Mouse (Mus musculus) midbrain, embryonic 14.5 days (tissue): Measurements from ENCODE around the gene Prkn. TPM values are rescaled to one million over a fixed set of nuclear protein-coding genes. Genes with fewer than 3 reads are reported as not detected.

Source experiments
- ATAC-seq: fragments of 200-750 bp; cut with Nextera tagmentation; 2 replicates; pipeline ENCODE4 v1.8.0; 2017; ENCODE audit warnings: moderate number of reproducible peaks, moderate library complexity; ENCODE audit not compliant: low FRiP score, low TSS enrichment
- DNase-seq: peaks from one replicate; pipeline ENCODE4 v3.0.0-alpha.2; 2015
- H3K27ac ChIP-seq: fragments of 300-500 bp; sonication (generic); replicated peaks from 2 replicates; pipeline ENCODE4 v1.5.1; 2014; ENCODE audit warnings: mild to moderate bottlenecking, low read depth, low read length, moderate library complexity
- H3K27me3 ChIP-seq: fragments of 300-500 bp; sonication (generic); 2 replicates; pipeline ENCODE4 v1.6.1; 2014; ENCODE audit warnings: low read length, control low read depth, mixed read lengths; ENCODE audit not compliant: control insufficient read depth, insufficient read depth
- H3K36me3 ChIP-seq: fragments of 300-500 bp; sonication (generic); 2 replicates; pipeline ENCODE4 v1.6.1; 2014; ENCODE audit warnings: low read length, control low read depth; ENCODE audit not compliant: control insufficient read depth, insufficient read depth
- H3K4me1 ChIP-seq: fragments of 300-500 bp; sonication (generic); 2 replicates; pipeline ENCODE4 v1.6.1; 2014; ENCODE audit warnings: mild to moderate bottlenecking, antibody characterized with exemption, low read length, control low read depth; ENCODE audit not compliant: control insufficient read depth, insufficient read depth
- H3K4me2 ChIP-seq: fragments of 300-500 bp; sonication (generic); 2 replicates; pipeline ENCODE4 v1.6.1; 2014; ENCODE audit warnings: mild to moderate bottlenecking, low read length, moderate library complexity
- H3K4me3 ChIP-seq: fragments of 300-500 bp; sonication (generic); replicated peaks from 2 replicates; pipeline ENCODE4 v1.5.1; 2014; ENCODE audit warnings: low read depth, low read length
- H3K9ac ChIP-seq: fragments of 300-500 bp; sonication (generic); replicated peaks from 2 replicates; pipeline ENCODE4 v1.6.1; 2014; ENCODE audit warnings: mild to moderate bottlenecking, low read length, moderate library complexity
- H3K9me3 ChIP-seq: fragments of 300-500 bp; sonication (generic); 2 replicates; pipeline ENCODE4 v1.6.1; 2016; ENCODE audit warnings: low read length, control low read depth, mixed read lengths; ENCODE audit not compliant: control insufficient read depth
- WGBS: fragments of 180-500 bp; shearing (Covaris S2); extraction: QIAGEN DNeasy Blood & Tissue Kit; methylation state at CpG from one replicate; pipeline ENCODE4 v1.1.7; 2014; 5-methylcytosine and 5-hydroxymethylcytosine counted together
- polyA plus RNA-seq: library from polyadenylated mRNA; unstranded; fragments of >200 nt; fragmentation: Nextera tagmentation; extraction: Ambion mirVana; gene quantifications from 2 replicates; pipeline ENCODE4 v1.2.1, GENCODE M21; 2014

Prkn gene
- polyA plus RNA-seq, 1 experiment from 2014 or later: 4.4 TPM

DNA sequence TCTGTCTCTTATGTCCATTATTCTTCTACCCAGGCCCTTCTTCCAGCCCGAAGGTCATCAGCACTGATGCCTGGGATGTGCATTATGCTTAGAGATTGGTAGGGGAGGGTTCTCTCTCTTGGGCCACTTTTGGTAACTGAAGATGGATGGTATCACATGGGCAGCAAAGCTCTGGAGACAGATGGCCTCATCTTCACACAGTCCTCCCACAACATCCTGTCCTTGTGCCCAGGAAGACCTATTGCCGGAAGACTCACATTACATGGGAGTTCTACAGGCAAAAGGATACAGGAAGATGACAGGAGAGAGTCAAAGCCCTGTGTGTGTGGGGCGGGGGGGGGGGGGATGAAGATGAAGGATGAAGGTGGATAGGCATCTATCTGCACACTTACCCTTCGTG is 928.2 kb downstream of the Prkn start:
- H3K4me3 ChIP-seq: no peak overlapping the region
- H3K9me3 ChIP-seq: no peaks in the 10 kb centered on the region
- ATAC-seq: no peak
- no peak overlapping the region for H3K27ac ChIP-seq
- H3K36me3 ChIP-seq: no peaks in the 10 kb centered on the region
- H3K4me2 ChIP-seq: no peak overlapping the region
- WGBS: 86% methylated on average over 4 of the region's 4 CpGs
- H3K27me3 ChIP-seq: no peaks in the 10 kb centered on the region
- no peak for DNase-seq
- no peak overlapping the region for H3K9ac ChIP-seq
- H3K4me1 ChIP-seq: peaks cover 7% of the 10 kb centered on the region; the same call in 1 of the 2 replicates

DNA sequence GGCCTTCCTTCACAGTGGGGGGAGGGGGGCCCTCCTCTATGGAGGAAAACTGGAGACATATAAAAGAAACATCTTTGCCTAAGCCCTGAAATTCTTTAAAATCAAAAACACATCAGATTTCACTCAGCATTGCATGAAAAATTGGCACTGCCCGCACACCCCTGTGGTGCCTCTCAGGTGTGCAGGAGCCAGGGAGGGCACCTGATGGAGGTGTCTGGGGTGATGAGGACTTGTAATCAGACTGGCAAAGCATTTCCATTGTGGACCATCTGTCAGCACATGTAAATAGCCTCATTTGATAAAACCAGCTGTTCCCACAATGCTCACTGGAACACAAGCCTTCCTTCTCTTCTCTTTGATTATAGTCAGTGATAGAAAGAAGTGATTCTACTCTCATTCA is 928.8 kb downstream of the Prkn start:
- H3K36me3 ChIP-seq: no peaks in the 10 kb centered on the region
- no peak overlapping the region for H3K4me3 ChIP-seq
- WGBS: 87% methylated on average over 1 of the region's 1 CpGs
- no peaks in the 10 kb centered on the region for H3K27me3 ChIP-seq
- no peak overlapping the region for H3K4me2 ChIP-seq
- H3K9me3 ChIP-seq: no peaks in the 10 kb centered on the region
- ATAC-seq (no peak), DNase-seq (peak; percentile 25)
- peaks cover 7% of the 10 kb centered on the region; the same call in 1 of the 2 replicates for H3K4me1 ChIP-seq
- no peak overlapping the region for H3K27ac ChIP-seq
- H3K9ac ChIP-seq: no peak overlapping the region

- DNase-seq (no peak), ATAC-seq (no peak)
- Histone ChIP-seq H3K4me3 (no peak overlapping the region), H3K4me2 (no peak overlapping the region), H3K36me3 (no peaks in the 10 kb centered on the region), H3K27me3 (no peaks in the 10 kb centered on the region), H3K9ac (no peak overlapping the region), H3K27ac (no peak overlapping the region), H3K4me1 (peaks cover 7% of the 10 kb centered on the region; the same call in 1 of the 2 replicates), H3K9me3 (no peaks in the 10 kb centered on the region)
- WGBS: 72% methylated on average over 3 of the region's 3 CpGs
These were observed 929.3 kb downstream of the Prkn start for GRCm38 (mm10) chr17:11769513-11769912.

GRCm38 (mm10) chr17:11779547-11779946 is 939.4 kb downstream of the Prkn start:
- no peak for DNase-seq
- no peak overlapping the region for H3K4me3 ChIP-seq
- WGBS: 89% methylated on average over 10 of the region's 12 CpGs
- H3K27ac ChIP-seq: no peak overlapping the region
- no peaks in the 10 kb centered on the region for H3K36me3 ChIP-seq
- no peak overlapping the region for H3K9ac ChIP-seq
- H3K27me3 ChIP-seq: no peaks in the 10 kb centered on the region
- ATAC-seq: no peak
- no peaks in the 10 kb centered on the region for H3K4me1 ChIP-seq
- H3K9me3 ChIP-seq: no peaks in the 10 kb centered on the region
- H3K4me2 ChIP-seq: no peak overlapping the region

DNA sequence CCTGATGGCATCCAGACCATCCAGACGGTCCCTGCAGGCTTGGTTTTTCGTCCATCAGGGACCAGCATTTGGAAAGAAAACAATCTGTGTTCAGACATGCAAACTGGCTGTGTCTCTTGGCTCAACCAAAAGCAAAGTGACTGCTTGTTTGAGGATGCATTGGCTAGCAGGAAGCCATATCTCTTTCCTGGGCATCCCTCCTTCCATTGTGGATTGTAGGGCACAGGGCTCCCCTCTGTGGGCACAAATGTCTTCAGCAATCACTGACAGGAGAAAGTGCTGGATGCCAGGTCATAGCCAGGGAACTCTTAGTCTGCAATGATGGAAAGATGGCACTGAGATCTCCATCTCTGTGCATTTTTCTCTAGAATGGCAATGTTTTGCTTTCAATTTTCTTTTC is 939.8 kb downstream of the Prkn start:
- Histone ChIP-seq H3K27me3 (no peaks in the 10 kb centered on the region), H3K4me2 (no peak overlapping the region), H3K9me3 (no peaks in the 10 kb centered on the region), H3K4me1 (no peaks in the 10 kb centered on the region), H3K9ac (no peak overlapping the region), H3K36me3 (no peaks in the 10 kb centered on the region), H3K4me3 (no peak overlapping the region), H3K27ac (no peak overlapping the region)
- peak; percentile 34 for DNase-seq
- WGBS: 71% methylated on average over 2 of the region's 2 CpGs
- no peak for ATAC-seq

- Histone ChIP-seq H3K4me3 (no peak overlapping the region), H3K27ac (no peak overlapping the region), H3K9ac (no peak overlapping the region), H3K9me3 (no peaks in the 10 kb centered on the region), H3K4me2 (no peak overlapping the region), H3K4me1 (no peaks in the 10 kb centered on the region), H3K27me3 (no peaks in the 10 kb centered on the region), H3K36me3 (no peaks in the 10 kb centered on the region)
- DNase-seq (peak; percentile 7), ATAC-seq (no peak)
- 30% methylated on average over 12 of the region's 12 CpGs for WGBS
These were observed 940.8 kb downstream of the Prkn start for GRCm38 (mm10) chr17:11780805-11781481.

- no peak overlapping the region for H3K4me2 ChIP-seq
- H3K9me3 ChIP-seq: no peaks in the 10 kb centered on the region
- 92% methylated on average over 9 of the region's 9 CpGs for WGBS
- DNase-seq: no peak
- no peak overlapping the region for H3K9ac ChIP-seq
- ATAC-seq: no peak
- H3K27me3 ChIP-seq: no peaks in the 10 kb centered on the region
- H3K4me1 ChIP-seq: no peaks in the 10 kb centered on the region
- H3K27ac ChIP-seq: no peak overlapping the region
- H3K36me3 ChIP-seq: no peaks in the 10 kb centered on the region
- no peak overlapping the region for H3K4me3 ChIP-seq
These were observed 948.2 kb downstream of the Prkn start for GRCm38 (mm10) chr17:11788270-11788936.

- Histone ChIP-seq H3K4me2 (no peak overlapping the region), H3K36me3 (no peaks in the 10 kb centered on the region), H3K4me3 (no peak overlapping the region), H3K4me1 (no peaks in the 10 kb centered on the region), H3K9ac (no peak overlapping the region), H3K9me3 (no peaks in the 10 kb centered on the region), H3K27me3 (no peaks in the 10 kb centered on the region), H3K27ac (no peak overlapping the region)
- DNase-seq (no peak), ATAC-seq (no peak)
- 89% methylated on average over 3 of the region's 3 CpGs for WGBS
These were observed 955.8 kb downstream of the Prkn start for GRCm38 (mm10) chr17:11795979-11796378.

DNA sequence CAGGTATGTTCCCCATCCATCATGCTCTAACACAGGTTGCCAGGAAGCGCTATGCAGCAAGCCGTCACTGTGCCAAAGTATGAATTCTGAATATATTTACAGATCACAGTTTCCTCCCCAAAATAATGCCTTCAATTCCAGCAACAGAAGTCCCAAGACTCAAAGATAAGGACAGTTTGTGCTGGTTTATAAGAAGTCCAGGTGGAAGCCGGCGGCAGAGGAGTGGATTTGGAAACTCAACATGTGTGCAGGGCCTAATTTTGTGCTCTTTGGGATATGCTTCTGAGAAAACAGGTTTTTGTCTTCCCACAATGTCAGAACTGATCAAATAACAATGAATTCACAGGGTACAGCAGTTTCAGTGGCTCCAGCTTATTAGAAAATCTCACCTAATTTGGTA is 961.0 kb downstream of the Prkn start:
- WGBS: 98% methylated on average over 4 of the region's 4 CpGs
- Histone ChIP-seq H3K4me1 (no peaks in the 10 kb centered on the region), H3K4me3 (no peak overlapping the region), H3K27me3 (no peaks in the 10 kb centered on the region), H3K36me3 (no peaks in the 10 kb centered on the region), H3K4me2 (no peak overlapping the region), H3K9me3 (no peaks in the 10 kb centered on the region), H3K27ac (no peak overlapping the region), H3K9ac (no peak overlapping the region)
- DNase-seq: no peak
- ATAC-seq: no peak
